Mouse (Mus musculus): ENCODE results near the gene Clec4b2. TPM values are rescaled to one million over a fixed set of nuclear protein-coding genes. Genes with fewer than 3 reads are reported as not detected.

The Clec4b2 gene
- not detected for polyA plus RNA-seq (2017; shearing (Covaris generic))

DNA sequence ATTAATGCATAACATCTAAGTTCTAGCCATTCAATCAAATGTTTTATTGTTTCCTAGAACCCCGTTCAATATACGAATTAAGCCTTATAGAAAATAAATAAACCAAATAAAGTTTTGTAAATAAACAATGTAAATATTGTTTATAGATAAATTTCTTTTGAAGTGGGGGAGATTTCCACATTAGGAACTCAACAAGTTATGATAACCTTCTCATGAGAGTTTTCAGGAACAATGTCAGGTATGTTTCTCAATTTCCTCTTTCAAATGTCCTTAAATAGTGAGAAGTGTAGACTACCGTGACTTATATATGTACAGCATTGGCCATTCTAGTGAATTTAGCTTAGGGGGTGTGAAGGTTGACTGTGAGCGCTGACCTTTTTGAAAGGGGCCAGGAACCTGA, at the start of gene Clec4b2:
Clec4b2 (plus strand) TSS at position 301 of the 400 bp plus-strand sequence.

DNA sequence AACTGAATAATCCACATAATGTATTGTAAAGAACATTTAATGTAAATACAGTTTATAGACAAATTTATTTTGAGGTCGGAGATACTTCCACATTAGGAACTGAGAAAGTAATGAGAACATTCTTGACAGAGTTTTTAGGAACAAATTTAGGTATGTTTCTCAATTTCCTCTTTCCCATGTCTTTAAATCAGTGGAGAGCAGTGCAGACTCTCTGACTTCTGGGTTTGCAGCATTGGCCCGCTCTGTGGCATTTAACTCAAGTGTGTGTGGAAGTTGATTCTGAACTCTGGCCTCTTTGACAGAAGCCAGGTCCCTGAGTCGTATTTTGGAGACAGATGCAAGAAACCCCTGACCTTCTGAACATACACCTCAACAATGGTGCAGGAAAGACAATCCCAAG, 57.0 kb downstream of the Clec4b2 start, which contains the start of gene Clec4n:
Clec4n (plus strand) TSS at position 200 of the 400 bp plus-strand sequence.

Other genes starting within 250 kb of the Clec4b2 start
- 2.5 TPM for gene Clec4a3, start 220.4 kb upstream of the Clec4b2 start, polyA plus RNA-seq (2017; shearing (Covaris generic))
- gene Clec4a4, start 182.5 kb upstream of the Clec4b2 start, polyA plus RNA-seq (2017; shearing (Covaris generic)): not detected
- 0.82 TPM for gene Clec4b1, start 122.9 kb upstream of the Clec4b2 start, polyA plus RNA-seq (2017; shearing (Covaris generic))
- gene Clec4a2, start 66.5 kb upstream of the Clec4b2 start, polyA plus RNA-seq (2017; shearing (Covaris generic)): 1.2 TPM
- gene Clec4n, start 57.0 kb downstream of the Clec4b2 start, polyA plus RNA-seq (2017; shearing (Covaris generic)): 9.5 TPM
- gene Clec4d, start 89.2 kb downstream of the Clec4b2 start, polyA plus RNA-seq (2017; shearing (Covaris generic)): not detected
- not detected for gene Clec4e, start 117.0 kb downstream of the Clec4b2 start, polyA plus RNA-seq (2017; shearing (Covaris generic))
- not detected for gene Vmn2r19, start 135.4 kb downstream of the Clec4b2 start, polyA plus RNA-seq (2017; shearing (Covaris generic))
- gene Vmn2r20, start 245.2 kb downstream of the Clec4b2 start, polyA plus RNA-seq (2017; shearing (Covaris generic)): not detected